Mouse (Mus musculus) bone marrow, adult 2 months (tissue): Measurements from ENCODE around the gene Miox. TPM values are rescaled to one million over a fixed set of nuclear protein-coding genes. Genes with fewer than 3 reads are reported as not detected.

Experiments used
- H3K27ac ChIP-seq: fragments of 200-500 bp; 2 replicates; pipeline ENCODE4 v1.5.1; 2012; ENCODE audit warnings: low read depth, mild to moderate bottlenecking, control low read depth, inconsistent platforms, low read length; ENCODE audit not compliant: control insufficient read depth, poor library complexity, insufficient read depth
- H3K4me1 ChIP-seq: fragments of 200-500 bp; 2 replicates; pipeline ENCODE4 v1.6.1; 2011; ENCODE audit warnings: low read length; ENCODE audit not compliant: control insufficient read depth, insufficient read depth
- H3K4me3 ChIP-seq: fragments of 200-500 bp; replicated peaks from 2 replicates; pipeline ENCODE3; 2011; ENCODE audit warnings: mild to moderate bottlenecking, low read depth, low read length, control low read depth; ENCODE audit not compliant: control insufficient read depth
- CTCF ChIP-seq: fragments of 200-500 bp; IDR thresholded peaks from 2 replicates; pipeline ENCODE4 v1.5.1; 2011; ENCODE audit warnings: low read length, control low read depth; ENCODE audit not compliant: control insufficient read depth, insufficient read depth
- POLR2A ChIP-seq: fragments of 200-500 bp; IDR thresholded peaks from 2 replicates; pipeline ENCODE4 v1.6.1; 2011; ENCODE audit warnings: low read depth, mild to moderate bottlenecking, control low read depth, low read length, borderline replicate concordance; ENCODE audit not compliant: control insufficient read depth
- WGBS: fragments of 180-500 bp; shearing (Covaris S2); methylation state at CpG from one replicate; pipeline ENCODE4 v1.1.7; 2018; 5-methylcytosine and 5-hydroxymethylcytosine counted together
- polyA plus RNA-seq: library from polyadenylated mRNA; stranded (reverse); fragments of >200 nt; gene quantifications from 2 replicates; pipeline ENCODE4 v1.2.4, GENCODE M21; 2011; ENCODE audit warnings: low replicate concordance; ENCODE audit not compliant: missing spikeins, insufficient read depth, insufficient read length

Gene Miox
- polyA plus RNA-seq, 1 experiment, result 15.5 TPM

GRCm38 (mm10) chr15:89293778-89294177, 40.4 kb upstream of the Miox start:
- H3K4me3 ChIP-seq, result no peak overlapping the region
- H3K27ac ChIP-seq, result no peak overlapping the region
- H3K4me1 ChIP-seq, result no peaks in the 10 kb centered on the region
- 92% methylated on average over 10 of the region's 10 CpGs for WGBS
- TF ChIP-seq POLR2A, result no peak
- TF ChIP-seq CTCF, result no peak

GRCm38 (mm10) chr15:89295580-89296165, 38.5 kb upstream of the Miox start:
- no peak for TF ChIP-seq CTCF
- no peak for TF ChIP-seq POLR2A
- H3K4me1 ChIP-seq, result no peaks in the 10 kb centered on the region

GRCm38 (mm10) chr15:89296465-89296864, 37.7 kb upstream of the Miox start:
- Histone ChIP-seq H3K4me1 (no peaks in the 10 kb centered on the region), H3K27ac (no peak overlapping the region), H3K4me3 (no peak overlapping the region)
- WGBS, result 77% methylated on average over 1 of the region's 1 CpGs
- TF ChIP-seq POLR2A (no peak), CTCF (no peak)

More at GRCm38 (mm10) chr15:89295580-89296165, 38.5 kb upstream of the Miox start:
- H3K27ac ChIP-seq, result no peak overlapping the region
- H3K4me3 ChIP-seq, result no peak overlapping the region
- WGBS, result 78% methylated on average over 8 of the region's 8 CpGs

- Histone ChIP-seq H3K27ac (no peak overlapping the region), H3K4me3 (no peak overlapping the region), H3K4me1 (no peaks in the 10 kb centered on the region)
- 86% methylated on average over 2 of the region's 2 CpGs for WGBS
- no peak for TF ChIP-seq CTCF
- no peak for TF ChIP-seq POLR2A
These were observed 36.5 kb upstream of the Miox start for GRCm38 (mm10) chr15:89297695-89298094.

- TF ChIP-seq POLR2A (no peak), CTCF (no peak)
- WGBS, result 93% methylated on average over 13 of the region's 13 CpGs
- H3K27ac ChIP-seq, result no peak overlapping the region
- H3K4me3 ChIP-seq, result no peak overlapping the region
- no peaks in the 10 kb centered on the region for H3K4me1 ChIP-seq
These were observed 34.0 kb upstream of the Miox start for GRCm38 (mm10) chr15:89300180-89300579.

- no peak overlapping the region for H3K27ac ChIP-seq
- WGBS, result 92% methylated on average over 8 of the region's 8 CpGs
- TF ChIP-seq POLR2A, result no peak
- no peak for TF ChIP-seq CTCF
- H3K4me3 ChIP-seq, result no peak overlapping the region
- H3K4me1 ChIP-seq, result no peaks in the 10 kb centered on the region
These were observed 33.6 kb upstream of the Miox start for GRCm38 (mm10) chr15:89300600-89300999.

- 82% methylated on average over 1 of the region's 1 CpGs for WGBS
- TF ChIP-seq POLR2A (no peak), CTCF (no peak)
- peaks cover 8% of the 10 kb centered on the region; the same call in 1 of the 2 replicates for H3K4me1 ChIP-seq
These were observed 28.2 kb upstream of the Miox start for GRCm38 (mm10) chr15:89305966-89306365.

GRCm38 (mm10) chr15:89307461-89307860, 26.7 kb upstream of the Miox start:
- H3K4me3 ChIP-seq, result no peak overlapping the region
- 63% methylated on average over 13 of the region's 13 CpGs for WGBS
- TF ChIP-seq CTCF, result no peak
- TF ChIP-seq POLR2A, result no peak
- peaks cover 8% of the 10 kb centered on the region; the same call in 1 of the 2 replicates for H3K4me1 ChIP-seq
- no peak overlapping the region for H3K27ac ChIP-seq

More at GRCm38 (mm10) chr15:89305966-89306365, 28.2 kb upstream of the Miox start:
- no peak overlapping the region for H3K4me3 ChIP-seq
- H3K27ac ChIP-seq, result no peak overlapping the region
